Mouse (Mus musculus) spleen, adult 2 months (tissue): ENCODE measurements around the gene Casp9. TPM values are rescaled to one million over a fixed set of nuclear protein-coding genes. Genes with fewer than 3 reads are reported as not detected.

Experiments used
- DNase-seq, 2 experiments: peaks; one replicate each; pipeline versions ENCODE4 v3.0.0 to v3.0.0-alpha.2; 2012 to 2021; ENCODE audit warnings: low spot score in 2 of 2, low read depth in 1 of 2
- H3K27ac ChIP-seq: fragments of 200-500 bp; 2 replicates; pipeline ENCODE4 v1.5.1; 2012; ENCODE audit warnings: low read length, inconsistent platforms; ENCODE audit not compliant: insufficient read depth
- H3K27me3 ChIP-seq: fragments of 200-500 bp; 2 replicates; pipeline ENCODE4 v1.6.1; 2012; ENCODE audit warnings: mild to moderate bottlenecking, moderate library complexity, low read length, inconsistent platforms; ENCODE audit not compliant: control insufficient read depth, insufficient read depth
- H3K36me3 ChIP-seq: fragments of 200-500 bp; 2 replicates; pipeline ENCODE4 v1.6.1; 2012; ENCODE audit warnings: mild to moderate bottlenecking, low read length, inconsistent platforms; ENCODE audit not compliant: control insufficient read depth, insufficient read depth
- H3K4me1 ChIP-seq: fragments of 200-500 bp; 2 replicates; pipeline ENCODE4 v1.6.1; 2011; ENCODE audit warnings: inconsistent platforms; ENCODE audit not compliant: control insufficient read depth, insufficient read depth, insufficient read length
- H3K4me3 ChIP-seq: fragments of 200-500 bp; 2 replicates; pipeline ENCODE4 v1.5.1; 2011; ENCODE audit warnings: mild to moderate bottlenecking, inconsistent platforms; ENCODE audit not compliant: insufficient read depth, insufficient read length; ENCODE audit errors: extremely low read depth
- CTCF ChIP-seq: fragments of 200-500 bp; IDR thresholded peaks from 2 replicates; pipeline ENCODE4 v1.5.1; 2011; ENCODE audit warnings: mild to moderate bottlenecking, inconsistent platforms; ENCODE audit not compliant: insufficient read depth, insufficient read length, insufficient replicate concordance; ENCODE audit errors: extremely low read depth
- POLR2A ChIP-seq: fragments of 200-500 bp; IDR thresholded peaks from 2 replicates; pipeline ENCODE4 v1.6.1; 2011; ENCODE audit warnings: low read depth, low read length, inconsistent platforms
- WGBS: fragments of 180-500 bp; shearing (Covaris S2); methylation state at CpG from one replicate; pipeline ENCODE4 v1.1.7; 2018; 5-methylcytosine and 5-hydroxymethylcytosine counted together
- polyA plus RNA-seq: library from polyadenylated mRNA; depleted of rRNA; stranded (reverse); fragments of >200 nt; gene quantifications from 2 replicates; pipeline ENCODE4 v1.2.3, GENCODE M21; 2012

Casp9 gene
- polyA plus RNA-seq, 1 experiment = 18.4 TPM

DNA sequence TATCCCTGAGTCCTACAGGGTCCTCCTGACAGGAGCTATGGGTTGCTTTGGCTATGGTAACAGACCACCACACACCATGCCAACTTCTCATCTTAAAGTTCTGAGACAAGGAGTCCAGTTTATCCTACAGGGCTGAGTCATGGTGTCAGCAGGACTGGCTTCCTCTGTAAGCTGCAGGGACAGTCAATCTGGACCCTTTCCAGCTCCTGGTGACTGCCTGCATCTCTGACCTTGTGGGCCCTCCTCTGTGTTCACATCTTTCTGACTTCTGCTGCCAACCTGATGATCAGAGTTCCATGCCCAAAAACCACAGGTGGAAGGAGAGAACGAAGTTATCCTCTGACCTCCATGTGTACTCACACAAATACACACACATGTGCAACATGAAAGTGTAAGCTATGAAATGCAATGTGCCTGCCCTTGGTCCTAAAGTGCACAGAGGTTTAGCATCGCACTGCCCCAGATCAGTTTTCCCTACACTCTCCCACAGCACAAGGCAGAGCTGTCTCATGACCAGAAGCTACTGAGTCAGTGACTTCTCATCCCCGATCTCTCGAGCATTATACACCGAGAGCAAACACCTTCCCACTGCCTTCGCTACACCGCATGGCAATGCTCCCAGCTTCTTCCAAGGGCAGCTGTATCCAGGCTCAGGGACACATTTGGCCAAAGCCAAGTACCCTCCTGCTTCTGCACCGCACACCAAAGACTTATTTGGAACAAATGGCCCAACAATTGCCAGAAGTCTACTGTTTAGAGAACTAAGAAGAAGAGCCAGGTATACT, 12.0 kb upstream of the Casp9 start:
- no peak for DNase-seq
- Histone ChIP-seq H3K4me1 (no peaks in the 10 kb centered on the region), H3K27ac (no peak overlapping the region), H3K27me3 (no peaks in the 10 kb centered on the region), H3K4me3 (no peak overlapping the region), H3K36me3 (peaks cover 33% of the 10 kb centered on the region)
- TF ChIP-seq CTCF (no peak), POLR2A (no peak)
- WGBS = 97% methylated on average over 8 of the region's 8 CpGs

DNA sequence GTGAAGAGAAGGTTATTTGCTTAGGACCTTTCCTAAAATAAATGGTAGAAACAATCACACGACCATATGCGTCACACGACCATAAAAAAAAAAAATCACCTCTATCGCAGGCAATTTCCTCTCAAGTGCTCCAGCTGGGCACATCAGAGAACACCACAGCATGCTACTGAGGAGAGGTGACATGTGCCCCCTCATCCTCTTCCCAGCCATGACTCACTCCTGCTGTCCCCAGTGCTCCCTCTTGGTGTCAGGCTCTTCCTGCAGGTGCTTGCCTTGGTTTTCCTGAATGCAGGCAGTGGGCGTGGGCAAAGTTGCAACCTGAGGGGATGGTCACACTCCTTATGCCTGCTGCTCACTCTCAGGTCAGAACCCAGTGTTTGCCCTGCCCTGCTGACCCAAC, 8.6 kb upstream of the Casp9 start:
- 91% methylated on average over 5 of the region's 5 CpGs for WGBS
- Histone ChIP-seq H3K4me3 (no peak overlapping the region), H3K27ac (no peak overlapping the region), H3K4me1 (no peaks in the 10 kb centered on the region), H3K27me3 (no peaks in the 10 kb centered on the region), H3K36me3 (peaks cover 23% of the 10 kb centered on the region)
- TF ChIP-seq POLR2A (no peak), CTCF (no peak)
- DNase-seq = no peak

DNA sequence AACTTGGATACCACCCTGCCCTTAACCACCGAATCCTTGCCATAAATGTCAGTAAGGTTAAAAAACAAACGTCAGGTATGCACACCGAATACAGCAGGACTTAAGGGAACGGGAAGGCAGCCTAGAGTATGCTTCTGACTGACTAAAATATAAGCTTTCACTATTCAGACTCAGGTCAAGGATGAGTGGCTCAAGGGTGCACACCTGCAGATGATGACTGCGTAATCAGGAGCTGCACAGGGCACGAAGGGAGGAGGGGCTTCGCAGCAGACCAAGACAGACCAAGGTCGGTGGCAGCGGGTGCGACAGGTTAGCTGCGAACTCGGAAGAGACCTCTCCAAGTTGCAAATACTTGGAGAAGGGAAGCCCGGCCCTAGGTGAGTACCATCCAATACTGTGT, 7.3 kb upstream of the Casp9 start:
- 88% methylated on average over 13 of the region's 13 CpGs for WGBS
- TF ChIP-seq POLR2A (no peak), CTCF (no peak)
- peaks cover 18% of the 10 kb centered on the region for H3K36me3 ChIP-seq
- H3K4me1 ChIP-seq = no peaks in the 10 kb centered on the region
- H3K27me3 ChIP-seq = no peaks in the 10 kb centered on the region
- no peak overlapping the region for H3K4me3 ChIP-seq
- H3K27ac ChIP-seq = no peak overlapping the region
- no peak for DNase-seq

DNA sequence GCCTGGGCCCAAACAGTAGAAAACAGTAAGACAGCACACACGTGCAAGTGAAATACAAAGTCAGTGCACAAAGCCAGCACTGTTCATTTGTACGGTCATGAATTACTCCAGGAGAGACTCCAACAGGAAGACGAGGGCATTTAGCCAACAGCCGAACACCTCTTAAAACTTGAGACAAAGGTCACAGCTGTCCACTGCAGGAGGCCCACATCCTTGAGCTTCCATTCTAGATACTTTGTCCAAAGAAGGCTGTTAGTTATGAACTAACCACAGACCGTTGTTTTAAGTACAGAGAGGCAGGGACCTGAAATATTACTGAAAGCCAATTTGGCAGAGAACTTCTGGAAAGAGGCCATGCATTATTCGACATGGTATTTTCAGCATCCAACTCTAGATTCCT, 6.4 kb upstream of the Casp9 start:
- H3K4me1 ChIP-seq = no peaks in the 10 kb centered on the region
- peaks cover 14% of the 10 kb centered on the region for H3K36me3 ChIP-seq

DNA sequence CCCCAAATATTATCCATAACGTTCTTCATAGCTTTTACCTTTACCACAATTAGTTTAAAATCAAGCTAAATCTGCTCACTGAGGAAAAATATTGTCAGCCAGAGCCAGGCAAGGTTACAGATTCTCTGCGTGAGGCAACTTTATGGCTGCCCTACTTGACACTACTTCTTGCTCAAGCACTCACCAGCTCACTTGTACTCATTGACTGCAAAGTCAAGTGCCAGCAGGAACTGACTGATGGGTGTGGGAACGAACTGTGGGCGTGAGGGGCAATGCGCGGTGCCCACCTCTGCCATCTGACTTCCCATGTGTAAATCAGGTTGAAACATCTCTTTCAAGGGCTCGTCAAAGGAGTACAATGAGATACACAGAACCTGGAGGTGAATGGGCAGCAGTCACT, 6.0 kb upstream of the Casp9 start:
- H3K4me3 ChIP-seq = no peak overlapping the region
- no peaks in the 10 kb centered on the region for H3K4me1 ChIP-seq
- DNase-seq = no peak
- H3K27me3 ChIP-seq = no peaks in the 10 kb centered on the region
- TF ChIP-seq POLR2A (no peak), CTCF (no peak)
- WGBS = 92% methylated on average over 7 of the region's 7 CpGs
- H3K27ac ChIP-seq = no peak overlapping the region
- H3K36me3 ChIP-seq = peaks cover 12% of the 10 kb centered on the region

More for the DNA sequence above, 6.4 kb upstream of the Casp9 start:
- no peak for TF ChIP-seq CTCF
- TF ChIP-seq POLR2A = no peak
- H3K27me3 ChIP-seq = no peaks in the 10 kb centered on the region
- no peak for DNase-seq
- 85% methylated on average over 6 of the region's 6 CpGs for WGBS
- no peak overlapping the region for H3K4me3 ChIP-seq
- no peak overlapping the region for H3K27ac ChIP-seq

DNA sequence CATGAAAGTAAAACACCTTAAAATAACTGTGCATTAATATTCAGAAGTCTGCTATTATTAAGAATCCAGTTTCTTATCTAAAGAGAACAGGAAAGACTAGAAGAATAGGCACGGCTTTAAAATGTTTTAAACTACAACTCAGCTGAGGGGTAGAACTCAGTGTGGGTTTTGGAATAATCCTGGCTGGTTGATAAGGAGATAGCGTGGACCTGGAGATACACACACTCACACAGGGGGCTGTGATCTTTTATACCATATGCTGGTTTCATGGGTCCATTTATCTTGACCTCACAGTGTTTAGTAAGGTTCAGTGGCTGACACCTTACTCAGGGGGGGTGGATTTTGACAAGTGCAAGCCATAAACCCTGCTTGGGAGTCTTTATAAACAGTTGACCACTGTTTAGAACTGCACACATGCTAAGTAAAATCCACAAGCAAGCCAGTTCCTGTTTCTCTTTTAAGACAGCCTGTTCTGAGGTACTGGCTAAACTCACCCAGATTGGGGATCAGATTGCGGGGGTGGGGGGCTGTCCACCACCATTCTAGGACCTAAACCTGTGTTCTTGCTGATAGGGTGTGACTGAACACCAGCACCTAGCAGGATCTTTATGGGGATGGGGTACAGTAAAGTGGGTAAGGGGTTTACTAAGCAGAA, 3.7 kb upstream of the Casp9 start:
- Histone ChIP-seq H3K36me3 (peaks cover 3% of the 10 kb centered on the region), H3K27me3 (no peaks in the 10 kb centered on the region), H3K4me3 (peak overlapping the region; percentile 74), H3K27ac (peak overlapping the region; percentile 55), H3K4me1 (no peaks in the 10 kb centered on the region)
- DNase-seq = no peak
- WGBS = 39% methylated on average over 3 of the region's 3 CpGs
- TF ChIP-seq CTCF = no peak
- no peak for TF ChIP-seq POLR2A

DNA sequence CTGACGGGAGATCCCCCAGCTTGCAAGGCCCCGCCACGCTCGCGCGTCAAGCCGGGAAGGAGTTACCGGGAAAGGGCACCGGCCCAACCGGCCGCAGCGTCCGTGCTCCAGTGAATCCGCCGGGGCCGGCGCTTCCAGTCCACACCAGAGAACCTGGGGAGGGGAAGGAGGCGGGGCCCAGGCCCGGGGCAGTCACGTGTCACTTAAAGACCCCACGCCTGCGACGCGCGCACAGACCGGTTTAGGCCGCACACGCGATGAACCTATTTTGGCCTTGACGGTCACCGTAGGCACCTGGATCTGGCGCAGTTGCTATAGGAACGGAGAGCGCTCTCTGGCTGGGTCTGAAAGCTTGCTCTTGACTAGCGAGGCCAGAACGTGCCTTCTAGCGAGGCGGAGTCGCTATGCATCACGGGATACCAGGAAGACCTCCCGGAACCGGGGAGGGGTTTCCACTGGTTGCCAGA, 2.9 kb upstream of the Casp9 start, which contains the start of gene Dnajc16:
Gene Dnajc16, minus strand, starts transcription at position 408 of the 467 bp plus-strand sequence.
- Histone ChIP-seq H3K4me3 (peak within 1 kb of the TSS; percentile 74), H3K4me1 (no peaks in the 10 kb centered on the region), H3K27ac (peak within 1 kb of the TSS; percentile 55), H3K27me3 (no peaks in the 10 kb centered on the region), H3K36me3 (peaks cover 3% of the 10 kb centered on the region)
- under 1% methylated on average over 42 of the region's 42 CpGs for WGBS
- DNase-seq = peak; percentile 94 to 99
- TF ChIP-seq CTCF (no peak), POLR2A (peak; percentile 43)
